Mouse (Mus musculus): Measurements from ENCODE around the gene Clcnkb. TPM values are rescaled to one million over a fixed set of nuclear protein-coding genes. Genes with fewer than 3 reads are reported as not detected.

Gene Clcnkb
- polyA plus RNA-seq, 1 experiment from 2014 or later = 0.24 TPM

DNA sequence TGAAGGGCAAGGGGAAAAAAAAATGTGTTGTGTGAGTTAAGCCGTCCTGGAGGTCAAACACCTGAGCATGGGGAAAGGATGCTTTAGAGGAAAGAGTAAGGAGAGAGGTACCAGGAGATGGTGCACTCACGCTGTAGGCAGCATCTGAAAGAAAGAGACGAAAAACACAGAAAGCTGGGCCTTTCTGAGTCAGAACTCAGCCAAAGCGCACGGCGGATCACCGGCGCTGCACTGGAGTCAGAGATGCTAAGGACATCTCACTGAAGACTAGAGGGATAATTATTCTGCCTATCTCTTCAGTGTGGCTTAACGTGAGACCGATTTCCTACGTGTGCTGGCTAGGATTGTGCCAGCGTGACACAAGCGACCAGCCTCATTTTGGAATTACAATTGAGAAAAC is 12.1 kb upstream of the Clcnkb start:
- no peak overlapping the region for H3K9ac ChIP-seq (ENCODE audit: low read depth, low read length)
- WGBS = 87% methylated on average over 13 of the region's 13 CpGs

DNA sequence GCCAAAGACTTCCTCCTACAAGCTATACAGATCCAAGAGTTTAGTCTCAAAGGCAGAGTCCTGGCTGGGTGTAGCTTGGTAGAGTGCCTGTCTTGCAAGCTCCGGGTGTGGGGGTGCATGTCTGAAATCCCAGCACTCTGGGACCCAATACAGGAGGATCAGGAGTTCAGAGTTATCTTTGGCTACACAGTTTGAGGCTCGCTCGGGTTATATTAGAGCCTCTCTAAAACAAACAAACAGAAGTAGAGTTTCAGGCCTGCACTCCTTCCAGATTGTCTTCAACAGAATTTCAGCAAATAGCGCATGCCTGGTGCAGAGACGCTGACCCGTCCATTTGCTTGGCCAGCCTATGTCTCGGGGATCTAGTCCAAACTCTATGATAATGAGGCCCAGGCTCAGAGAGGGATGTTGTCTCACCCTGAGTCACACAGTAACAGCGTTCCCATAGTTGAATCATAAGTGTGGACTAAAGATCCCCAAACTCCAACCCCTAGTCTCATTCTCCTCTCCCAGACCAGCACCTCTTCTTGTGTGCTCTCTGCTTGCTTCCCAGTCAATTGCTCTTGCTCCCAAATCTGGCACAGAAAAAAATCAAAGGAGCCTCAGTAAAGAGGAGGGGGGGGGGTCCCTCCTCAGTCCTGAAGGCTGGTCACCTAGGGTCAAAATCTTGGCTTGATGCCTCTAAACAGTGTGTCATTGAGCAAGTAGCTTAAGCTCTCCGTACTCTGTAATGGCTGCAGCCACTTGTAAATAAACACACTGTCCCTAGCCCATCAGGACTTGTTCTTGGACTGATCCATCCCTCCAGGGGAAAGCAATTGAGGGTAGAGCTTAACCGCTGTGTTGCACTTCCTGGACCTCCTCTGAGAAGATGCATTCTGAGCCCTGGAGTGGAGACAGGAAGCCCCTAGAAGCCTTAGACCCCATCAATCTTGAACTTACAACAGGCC is 11.3 kb upstream of the Clcnkb start:
- no peaks in the 10 kb centered on the region for H3K9me3 ChIP-seq (ENCODE audit: control insufficient read depth, low read length)

More for the DNA sequence above, 12.1 kb upstream of the Clcnkb start:
- no peak overlapping the region for H3K4me2 ChIP-seq (ENCODE audit: low read depth, low read length)
- no peaks in the 10 kb centered on the region for H3K27me3 ChIP-seq (replicated peaks; ENCODE audit: control insufficient read depth, insufficient read depth, low read length)
- peaks cover 12% of the 10 kb centered on the region for H3K4me1 ChIP-seq (ENCODE audit: control insufficient read depth, insufficient read depth, low read length)
- no peaks in the 10 kb centered on the region for H3K9me3 ChIP-seq (ENCODE audit: control insufficient read depth, low read length)
- no peak for ATAC-seq
- no peak overlapping the region for H3K4me3 ChIP-seq (ENCODE audit: low read length)
- no peaks in the 10 kb centered on the region for H3K36me3 ChIP-seq (ENCODE audit: control insufficient read depth, insufficient read depth, low read length)
- no peak overlapping the region for H3K27ac ChIP-seq (ENCODE audit: low read length)

DNA sequence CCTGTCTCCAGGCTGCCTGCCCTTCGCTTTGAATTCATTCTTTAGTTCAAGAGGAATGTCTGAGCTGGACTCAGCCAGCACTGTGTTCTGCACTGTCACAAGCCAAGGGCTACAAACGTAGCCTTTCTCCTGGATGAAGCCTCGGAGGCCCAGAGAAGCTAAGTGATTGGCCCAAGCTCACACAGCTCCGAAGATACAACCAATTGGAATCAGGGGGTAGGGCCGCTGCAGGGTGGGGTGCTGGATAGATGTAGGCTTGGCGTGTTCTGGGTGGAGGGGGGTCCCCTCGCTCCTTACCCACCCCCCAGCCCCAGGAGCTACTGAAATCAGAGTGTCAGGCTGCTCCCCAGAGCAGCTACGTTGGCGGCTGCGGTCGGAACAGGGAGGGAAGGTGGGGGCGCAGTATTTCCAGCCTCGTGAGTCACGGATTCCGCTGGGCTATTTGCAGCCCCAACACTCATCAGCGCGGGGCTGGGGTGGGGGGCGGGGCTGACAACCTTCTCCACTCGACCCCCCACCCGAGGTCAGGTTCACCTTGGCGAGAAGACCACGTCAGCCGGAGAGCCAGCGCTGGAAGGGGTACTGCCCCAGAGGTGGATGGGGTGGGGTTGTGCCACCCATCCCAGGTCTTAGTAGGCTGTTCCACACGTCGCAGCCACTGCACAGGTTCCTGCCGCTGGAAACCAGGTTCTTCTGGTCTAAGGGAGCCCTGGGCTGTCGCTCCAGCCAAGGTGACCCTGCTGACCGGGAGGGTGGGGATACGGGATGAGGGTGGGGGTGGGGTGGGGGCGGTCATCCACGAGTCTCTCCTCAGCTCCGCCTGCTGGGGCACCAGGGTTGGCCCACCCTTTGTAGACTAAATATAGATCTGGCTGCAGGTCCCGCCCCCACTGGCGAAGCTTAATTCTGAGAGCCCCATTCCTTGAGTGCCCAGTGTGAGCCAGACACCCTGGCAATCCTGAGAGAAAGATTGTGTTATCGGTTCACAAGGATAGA is 10.0 kb upstream of the Clcnkb start:
- peak overlapping the region; percentile 41; the same call in 1 of the 2 replicates for H3K27ac ChIP-seq (ENCODE audit: low read length)
- peak; percentile 62 for ATAC-seq
- H3K4me3 ChIP-seq (ENCODE audit: low read length) = peak overlapping the region; percentile 48
- 4% methylated on average over 35 of the region's 36 CpGs for WGBS
- H3K9ac ChIP-seq (ENCODE audit: low read depth, low read length) = peak overlapping the region; percentile 67
- no peaks in the 10 kb centered on the region for H3K36me3 ChIP-seq (ENCODE audit: control insufficient read depth, insufficient read depth, low read length)
- H3K4me1 ChIP-seq (ENCODE audit: control insufficient read depth, insufficient read depth, low read length) = peaks cover 25% of the 10 kb centered on the region
- no peaks in the 10 kb centered on the region for H3K27me3 ChIP-seq (replicated peaks; ENCODE audit: control insufficient read depth, insufficient read depth, low read length)
- H3K4me2 ChIP-seq (ENCODE audit: low read depth, low read length) = peak overlapping the region; percentile 89
- no peaks in the 10 kb centered on the region for H3K9me3 ChIP-seq (ENCODE audit: control insufficient read depth, low read length)

More for the DNA sequence above, 11.3 kb upstream of the Clcnkb start:
- Histone ChIP-seq H3K4me3 (ENCODE audit: low read length) (no peak overlapping the region), H3K4me1 (ENCODE audit: control insufficient read depth, insufficient read depth, low read length) (peaks cover 12% of the 10 kb centered on the region), H3K9ac (ENCODE audit: low read depth, low read length) (no peak overlapping the region), H3K27me3 (replicated peaks; ENCODE audit: control insufficient read depth, insufficient read depth, low read length) (no peaks in the 10 kb centered on the region), H3K27ac (ENCODE audit: low read length) (peak overlapping the region; percentile 41; the same call in 1 of the 2 replicates), H3K36me3 (ENCODE audit: control insufficient read depth, insufficient read depth, low read length) (no peaks in the 10 kb centered on the region), H3K4me2 (ENCODE audit: low read depth, low read length) (no peak overlapping the region)
- ATAC-seq = no peak
- 67% methylated on average over 10 of the region's 10 CpGs for WGBS

DNA sequence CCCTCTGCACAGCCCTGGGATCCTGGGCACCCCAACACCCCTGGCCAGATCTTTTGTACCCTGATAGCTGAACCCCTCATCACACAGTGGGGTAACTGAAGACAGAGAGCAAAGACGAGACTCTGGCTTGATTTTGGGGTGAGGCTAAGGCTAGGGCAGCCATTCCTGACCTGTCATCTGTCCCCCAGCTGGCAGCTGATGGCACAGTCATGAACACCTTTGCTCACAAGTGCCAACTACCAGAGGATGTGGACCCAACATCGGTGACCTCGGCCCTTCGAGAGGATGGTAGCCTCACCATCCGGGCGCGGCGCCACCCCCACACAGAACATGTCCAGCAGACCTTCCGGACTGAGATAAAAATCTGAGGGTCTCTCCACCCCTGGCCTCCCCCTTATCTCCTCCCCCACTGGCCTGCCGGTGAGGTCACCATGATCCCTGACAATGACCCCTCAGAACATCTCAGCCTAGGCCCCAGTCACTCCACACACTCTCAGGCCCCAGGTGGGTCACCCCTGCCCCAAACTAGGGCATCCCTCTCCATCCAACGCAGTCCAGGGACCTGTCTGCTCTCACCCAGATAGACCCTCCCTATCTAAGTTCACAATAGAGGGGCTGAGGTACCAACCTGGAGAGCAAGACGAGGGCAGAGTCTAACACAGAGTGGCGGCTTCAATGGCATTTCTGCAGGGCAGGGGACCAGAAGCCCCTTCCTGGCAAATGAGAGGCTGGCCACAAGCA is 8.0 kb upstream of the Clcnkb start:
- peaks cover 35% of the 10 kb centered on the region for H3K4me1 ChIP-seq (ENCODE audit: control insufficient read depth, insufficient read depth, low read length)
- H3K4me3 ChIP-seq (ENCODE audit: low read length) = no peak overlapping the region
- no peak overlapping the region for H3K4me2 ChIP-seq (ENCODE audit: low read depth, low read length)
- ATAC-seq = no peak
- no peaks in the 10 kb centered on the region for H3K27me3 ChIP-seq (replicated peaks; ENCODE audit: control insufficient read depth, insufficient read depth, low read length)
- H3K9me3 ChIP-seq (ENCODE audit: control insufficient read depth, low read length) = no peaks in the 10 kb centered on the region
- no peaks in the 10 kb centered on the region for H3K36me3 ChIP-seq (ENCODE audit: control insufficient read depth, insufficient read depth, low read length)
- 90% methylated on average over 13 of the region's 13 CpGs for WGBS
- H3K27ac ChIP-seq (ENCODE audit: low read length) = no peak overlapping the region
- 0 out of 2 replicates have a peak overlapping the region, but pooled peaks have one; percentile 37 for H3K9ac ChIP-seq (ENCODE audit: low read depth, low read length)

DNA sequence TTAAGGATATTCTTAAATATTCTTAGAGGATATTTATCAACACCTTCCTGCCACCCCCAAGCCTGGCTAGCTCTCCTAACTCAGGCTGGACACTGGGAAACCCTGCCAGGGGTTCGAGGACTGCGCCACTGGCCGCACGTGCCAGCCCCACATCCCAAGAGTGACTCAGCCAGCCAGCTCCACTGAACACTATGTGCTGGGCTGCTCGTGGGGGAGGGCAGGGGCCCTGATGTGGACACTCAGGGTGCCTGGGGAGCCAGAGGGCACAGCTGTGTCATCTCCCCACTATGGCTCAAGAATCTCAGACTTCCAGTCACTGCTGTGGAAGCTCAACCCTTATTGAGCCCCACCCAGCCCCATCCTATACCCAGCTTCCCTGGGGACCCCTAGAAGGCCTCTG is 7.5 kb upstream of the Clcnkb start:
- Histone ChIP-seq H3K4me3 (ENCODE audit: low read length) (no peak overlapping the region), H3K4me1 (ENCODE audit: control insufficient read depth, insufficient read depth, low read length) (peaks cover 35% of the 10 kb centered on the region), H3K27ac (ENCODE audit: low read length) (no peak overlapping the region), H3K27me3 (replicated peaks; ENCODE audit: control insufficient read depth, insufficient read depth, low read length) (no peaks in the 10 kb centered on the region), H3K4me2 (ENCODE audit: low read depth, low read length) (no peak overlapping the region), H3K9ac (ENCODE audit: low read depth, low read length) (0 out of 2 replicates have a peak overlapping the region, but pooled peaks have one; percentile 37), H3K36me3 (ENCODE audit: control insufficient read depth, insufficient read depth, low read length) (no peaks in the 10 kb centered on the region), H3K9me3 (ENCODE audit: control insufficient read depth, low read length) (no peaks in the 10 kb centered on the region)
- no peak for ATAC-seq
- WGBS = 85% methylated on average over 5 of the region's 5 CpGs

DNA sequence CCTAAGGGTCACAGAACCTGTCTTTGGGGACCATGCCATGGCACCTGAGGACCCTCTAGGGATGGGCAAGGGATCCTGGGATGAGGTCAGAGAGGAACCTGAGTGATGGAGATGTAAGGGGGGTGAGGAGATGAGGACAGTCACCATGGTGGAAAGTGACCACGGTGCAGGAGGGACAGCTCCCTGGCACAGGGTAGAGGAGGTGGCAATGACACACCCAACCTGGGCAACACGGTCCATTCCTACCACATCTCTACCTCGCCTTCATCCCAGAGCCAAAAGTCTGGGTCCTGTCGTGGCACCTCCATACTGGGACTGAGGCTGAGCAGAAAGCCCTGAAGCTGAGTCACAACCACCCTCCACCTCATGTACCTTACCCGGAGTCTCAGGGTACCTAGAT is 7.0 kb upstream of the Clcnkb start:
- WGBS = 84% methylated on average over 5 of the region's 5 CpGs
- Histone ChIP-seq H3K36me3 (ENCODE audit: control insufficient read depth, insufficient read depth, low read length) (no peaks in the 10 kb centered on the region), H3K9me3 (ENCODE audit: control insufficient read depth, low read length) (no peaks in the 10 kb centered on the region), H3K4me2 (ENCODE audit: low read depth, low read length) (peak overlapping the region; percentile 38; the same call in 1 of the 2 replicates), H3K4me3 (ENCODE audit: low read length) (0 out of 2 replicates have a peak overlapping the region, but pooled peaks have one; percentile 31), H3K27ac (ENCODE audit: low read length) (no peak overlapping the region), H3K27me3 (replicated peaks; ENCODE audit: control insufficient read depth, insufficient read depth, low read length) (no peaks in the 10 kb centered on the region), H3K4me1 (ENCODE audit: control insufficient read depth, insufficient read depth, low read length) (peaks cover 35% of the 10 kb centered on the region), H3K9ac (ENCODE audit: low read depth, low read length) (0 out of 2 replicates have a peak overlapping the region, but pooled peaks have one; percentile 37)
- ATAC-seq = no peak

DNA sequence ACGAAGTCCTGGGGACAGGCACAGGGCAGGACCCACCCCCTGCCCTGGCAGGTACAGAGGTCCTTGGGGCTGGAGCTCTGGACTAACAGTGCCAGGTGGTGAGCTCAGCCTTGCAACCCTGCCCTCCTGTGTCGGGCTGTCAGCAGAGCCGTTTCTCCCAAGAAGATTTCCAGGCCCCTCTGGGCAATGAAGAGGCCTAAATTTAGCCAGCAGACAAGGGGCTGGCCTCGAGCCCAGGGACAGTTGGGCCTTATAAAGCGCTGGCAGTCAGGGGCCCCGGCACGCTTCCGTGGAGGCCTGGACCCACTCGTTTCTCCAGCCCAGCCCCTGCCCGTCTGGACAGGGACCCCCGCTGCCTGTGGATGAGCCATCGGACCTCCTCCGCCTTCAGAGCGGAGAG is 5.6 kb upstream of the Clcnkb start:
- Histone ChIP-seq H3K27ac (ENCODE audit: low read length) (peak overlapping the region; percentile 73), H3K4me1 (ENCODE audit: control insufficient read depth, insufficient read depth, low read length) (peaks cover 35% of the 10 kb centered on the region), H3K4me3 (ENCODE audit: low read length) (peak overlapping the region; percentile 31), H3K4me2 (ENCODE audit: low read depth, low read length) (peak overlapping the region; percentile 38), H3K9me3 (ENCODE audit: control insufficient read depth, low read length) (no peaks in the 10 kb centered on the region), H3K9ac (ENCODE audit: low read depth, low read length) (peak overlapping the region; percentile 60), H3K36me3 (ENCODE audit: control insufficient read depth, insufficient read depth, low read length) (no peaks in the 10 kb centered on the region), H3K27me3 (replicated peaks; ENCODE audit: control insufficient read depth, insufficient read depth, low read length) (no peaks in the 10 kb centered on the region)
- WGBS = 51% methylated on average over 14 of the region's 14 CpGs
- peak; percentile 63 for ATAC-seq

DNA sequence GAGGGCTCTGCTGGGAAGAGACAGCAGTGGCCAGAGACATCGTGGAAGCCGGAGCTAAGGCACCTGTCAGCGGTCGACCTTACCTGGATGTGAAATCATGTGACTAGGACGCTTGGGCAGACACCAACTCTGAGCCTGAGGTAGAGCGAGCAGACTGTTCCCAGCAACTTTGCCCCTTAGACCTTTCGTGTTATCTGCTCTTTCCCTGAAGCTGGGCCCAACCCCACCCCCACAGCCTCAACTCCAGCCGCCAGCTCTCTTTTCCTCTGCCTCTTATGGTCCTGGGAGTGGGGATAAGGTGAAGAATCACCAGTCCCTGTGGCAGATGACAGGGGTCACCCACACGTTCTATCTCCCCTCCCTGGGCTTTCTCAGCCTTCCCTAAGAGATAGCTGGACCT is 5.1 kb upstream of the Clcnkb start:
- peak overlapping the region; percentile 73 for H3K27ac ChIP-seq (ENCODE audit: low read length)
- H3K4me2 ChIP-seq (ENCODE audit: low read depth, low read length) = no peak overlapping the region
- H3K27me3 ChIP-seq (replicated peaks; ENCODE audit: control insufficient read depth, insufficient read depth, low read length) = no peaks in the 10 kb centered on the region
- peak; percentile 80 for ATAC-seq
- 34% methylated on average over 9 of the region's 9 CpGs for WGBS
- no peaks in the 10 kb centered on the region for H3K36me3 ChIP-seq (ENCODE audit: control insufficient read depth, insufficient read depth, low read length)
- H3K4me3 ChIP-seq (ENCODE audit: low read length) = no peak overlapping the region
- no peaks in the 10 kb centered on the region for H3K9me3 ChIP-seq (ENCODE audit: control insufficient read depth, low read length)
- peaks cover 31% of the 10 kb centered on the region for H3K4me1 ChIP-seq (ENCODE audit: control insufficient read depth, insufficient read depth, low read length)
- peak overlapping the region; percentile 60; the same call in 1 of the 2 replicates for H3K9ac ChIP-seq (ENCODE audit: low read depth, low read length)
